Mouse (Mus musculus): ENCODE results near the gene Hectd4. TPM values are rescaled to one million over a fixed set of nuclear protein-coding genes. Genes with fewer than 3 reads are reported as not detected.

Gene Hectd4
- total RNA-seq, 2 experiments from 2014 or later = 18.7 to 27.8 TPM

GRCm38 (mm10) chr5:121397187-121398145 is 177.4 kb downstream of the Hectd4 start, which contains the start of gene Naa25:
TSS of gene Naa25 (plus strand) at chr5:121397936.
- peak; percentile 97 for DNase-seq

GRCm38 (mm10) chr5:121398146-121398964 is 178.3 kb downstream of the Hectd4 start:
- DNase-seq = no peak

GRCm38 (mm10) chr5:121398965-121399462 is 179.0 kb downstream of the Hectd4 start:
- DNase-seq = no peak

- no peak for DNase-seq
These were observed 179.5 kb downstream of the Hectd4 start for GRCm38 (mm10) chr5:121399540-121399939.

- no peak for DNase-seq
These were observed 180.0 kb downstream of the Hectd4 start for GRCm38 (mm10) chr5:121400064-121400463.

GRCm38 (mm10) chr5:121400849-121401248 is 180.8 kb downstream of the Hectd4 start:
- no peak for DNase-seq

- DNase-seq = peak; percentile 51
These were observed 187.8 kb downstream of the Hectd4 start for GRCm38 (mm10) chr5:121407856-121408255.

- DNase-seq = no peak
These were observed 191.0 kb downstream of the Hectd4 start for GRCm38 (mm10) chr5:121410975-121411374.

Other genes with a start within 250 kb of the Hectd4 start
- 1 to 10 TPM; 1.7 to 3.4 TPM for gene Rph3a, start 210.1 kb upstream of the Hectd4 start, total RNA-seq (2021)
- 10 to 100 TPM; 85.8 to 88.5 TPM for gene Ptpn11, start 28.8 kb upstream of the Hectd4 start, total RNA-seq (2021)
- 1,000 to 10,000 TPM; 1,004 to 1,027 TPM for gene Rpl6, start 15.7 kb upstream of the Hectd4 start, total RNA-seq (2021)
- gene Trafd1, start 165.4 kb downstream of the Hectd4 start, total RNA-seq (2021) = 10 to 100 TPM; 52.3 TPM
- 10 to 100 TPM; 31.0 to 32.1 TPM for gene Naa25, start 177.7 kb downstream of the Hectd4 start, total RNA-seq (2021)
- 1 to 10 TPM; 3.3 to 4.8 TPM for gene Tmem116, start 231.7 kb downstream of the Hectd4 start, total RNA-seq (2021)
- gene Erp29, start 232.3 kb downstream of the Hectd4 start, total RNA-seq (2021) = 100 to 1,000 TPM; 115 to 128 TPM

Measured in adrenal gland, postnatal 10 days (tissue).